In genomic region chr9:83349504-83349903, GRCm38 (mm10) we compare ENCODE assay signal across 8 mouse cellular contexts.
DNase-seq lines count a peak whose midpoint lies in the region; ATAC-seq and TF ChIP-seq lines count a peak whose summit lies in the region.

No protein-coding gene starts in this region.

- H3K9ac ChIP-seq in lung, embryonic 16.5 days (ENCODE audit: low read length), result no peak overlapping the region
- H3K9ac ChIP-seq in midbrain, postnatal 0 days (replicated peaks; ENCODE audit: low read length, poor library complexity, severe bottlenecking), result no peak overlapping the region

- H3K27ac ChIP-seq in lung, embryonic 16.5 days (ENCODE audit: low read length), result peak overlapping the region; percentile 36
- no peak overlapping the region for H3K27ac ChIP-seq in midbrain, postnatal 0 days (ENCODE audit: low read depth, low read length)

- no peaks in the 10 kb centered on the region for H3K9me3 ChIP-seq in lung, embryonic 16.5 days (ENCODE audit: control insufficient read depth, low read length)
- no peaks in the 10 kb centered on the region for H3K9me3 ChIP-seq in midbrain, postnatal 0 days (ENCODE audit: low read length)

- no peak overlapping the region for H3K4me3 ChIP-seq in lung, embryonic 16.5 days (ENCODE audit: low read length)
- H3K4me3 ChIP-seq in midbrain, postnatal 0 days (ENCODE audit: low read depth, low read length), result no peak overlapping the region

- no peaks in the 10 kb centered on the region for H3K27me3 ChIP-seq in lung, embryonic 16.5 days (ENCODE audit: control insufficient read depth, insufficient read depth, low read depth, low read length)
- H3K27me3 ChIP-seq in midbrain, postnatal 0 days (ENCODE audit: insufficient read depth, low read length), result no peaks in the 10 kb centered on the region

- DNase-seq in lung, postnatal 36 days, result no peak
- peak; percentile 26 to 29 for DNase-seq in frontal cortex, postnatal 14 days (ENCODE audit: low spot score in 2 of 2)
- DNase-seq in layer of hippocampus, adult 9-11 months, result peak; percentile 74
- DNase-seq in midbrain, postnatal 0 days (ENCODE audit: low spot score), result peak; percentile 32
- peak; percentile 1 for DNase-seq in yolk sac, embryonic 10.5 days (ENCODE audit: low spot score)
- no peak for DNase-seq in thymus, postnatal 4 days

- H3K4me1 ChIP-seq in lung, embryonic 16.5 days (replicated peaks; ENCODE audit: control insufficient read depth, insufficient read depth, low read length), result peaks cover 18% of the 10 kb centered on the region
- no peaks in the 10 kb centered on the region; the same call in 1 of the 2 replicates for H3K4me1 ChIP-seq in midbrain, postnatal 0 days (ENCODE audit: insufficient read depth, low read length)

- H3K36me3 ChIP-seq in lung, embryonic 16.5 days (ENCODE audit: control insufficient read depth, insufficient read depth, low read length), result no peaks in the 10 kb centered on the region
- H3K36me3 ChIP-seq in midbrain, postnatal 0 days (ENCODE audit: insufficient read depth, low read length), result no peaks in the 10 kb centered on the region

- no peak for TF ChIP-seq CTCF in midbrain, postnatal 0 days (IDR thresholded peaks at IDR 0.05)

- 8% methylated on average over 3 of the region's 3 CpGs for WGBS in lung, embryonic 16.5 days
- WGBS in midbrain, postnatal 0 days, result 7% methylated on average over 3 of the region's 3 CpGs

- peak; percentile 81 for ATAC-seq in lung, embryonic 16.5 days (ENCODE audit: low read depth)
- no peak for ATAC-seq in midbrain, postnatal 0 days (ENCODE audit: low FRiP score)
- ATAC-seq in activated CD4-positive, CD25-positive, alpha-beta regulatory T cell, adult 4 months, result no peak

- no peak overlapping the region for H3K4me2 ChIP-seq in lung, embryonic 16.5 days (ENCODE audit: low read depth, low read length)
- no peak overlapping the region for H3K4me2 ChIP-seq in midbrain, postnatal 0 days (ENCODE audit: low read depth, low read length, poor library complexity, severe bottlenecking)

Comparison
In these comparisons a context has a peak if more than half of its experiments do, and no peak if none do; other contexts are left out.
1. DNase-seq: peak in frontal cortex, postnatal 14 days (2 of 2), layer of hippocampus, adult 9-11 months (single experiment), midbrain, postnatal 0 days (single experiment) and yolk sac, embryonic 10.5 days (single experiment); none in lung, postnatal 36 days (single experiment) and thymus, postnatal 4 days (single experiment).